Mouse (Mus musculus): ENCODE measurements around the gene Fpgs. TPM values are rescaled to one million over a fixed set of nuclear protein-coding genes. Genes with fewer than 3 reads are reported as not detected.

Fpgs gene
- polyA plus RNA-seq, 1 experiment from 2014 or later, result 16.6 TPM

GRCm38 (mm10) chr2:32722581-32722980 lies 18.6 kb upstream of the Fpgs start:
- no peak overlapping the region for H3K4me3 ChIP-seq (replicated peaks)
- H3K4me2 ChIP-seq (replicated peaks), result no peak overlapping the region
- whole genome bisulfite sequencing, result 80% methylated on average over 3 of the region's 3 CpGs
- H3K27me3 ChIP-seq, result no peaks in the 10 kb centered on the region
- no peak overlapping the region for H3K27ac ChIP-seq
- ATAC-seq, result no peak
- no peak overlapping the region for H3K9ac ChIP-seq (replicated peaks)
- H3K4me1 ChIP-seq (replicated peaks), result peaks cover 11% of the 10 kb centered on the region
- no peaks in the 10 kb centered on the region for H3K36me3 ChIP-seq
- H3K9me3 ChIP-seq, result no peaks in the 10 kb centered on the region

GRCm38 (mm10) chr2:32722046-32722445 lies 18.1 kb upstream of the Fpgs start:
- H3K4me1 ChIP-seq (replicated peaks), result peaks cover 6% of the 10 kb centered on the region
- no peak overlapping the region for H3K4me2 ChIP-seq (replicated peaks)
- no peak overlapping the region for H3K27ac ChIP-seq
- no peak for ATAC-seq
- H3K4me3 ChIP-seq (replicated peaks), result no peak overlapping the region
- 60% methylated on average over 6 of the region's 6 CpGs for WGBS
- H3K36me3 ChIP-seq, result no peaks in the 10 kb centered on the region
- H3K9ac ChIP-seq (replicated peaks), result no peak overlapping the region
- H3K27me3 ChIP-seq, result no peaks in the 10 kb centered on the region
- no peaks in the 10 kb centered on the region for H3K9me3 ChIP-seq

GRCm38 (mm10) chr2:32720681-32721229 lies 16.8 kb upstream of the Fpgs start, which contains the start of gene Sh2d3c:
Gene Sh2d3c, plus strand, starts transcription at chr2:32721055.
- Histone ChIP-seq H3K4me1 (replicated peaks) (peaks cover 4% of the 10 kb centered on the region), H3K9ac (replicated peaks) (peak within 1 kb of the TSS; percentile 36; the same call in 1 of the 2 replicates), H3K4me2 (replicated peaks) (no peak within 1 kb of the TSS), H3K27me3 (no peaks in the 10 kb centered on the region), H3K36me3 (no peaks in the 10 kb centered on the region), H3K27ac (0 out of 2 replicates have a peak within 1 kb of the TSS, but pooled peaks have one; percentile 14), H3K9me3 (no peaks in the 10 kb centered on the region), H3K4me3 (replicated peaks) (no peak within 1 kb of the TSS)
- WGBS, result 55% methylated on average over 8 of the region's 8 CpGs
- no peak for ATAC-seq

GRCm38 (mm10) chr2:32720053-32720452 lies 16.1 kb upstream of the Fpgs start:
- H3K4me2 ChIP-seq (replicated peaks), result no peak overlapping the region
- WGBS, result 81% methylated on average over 3 of the region's 3 CpGs
- no peak overlapping the region for H3K9ac ChIP-seq (replicated peaks)
- no peak overlapping the region for H3K4me3 ChIP-seq (replicated peaks)
- no peaks in the 10 kb centered on the region for H3K36me3 ChIP-seq
- ATAC-seq, result no peak
- H3K4me1 ChIP-seq (replicated peaks), result peaks cover 4% of the 10 kb centered on the region
- H3K27me3 ChIP-seq, result no peaks in the 10 kb centered on the region
- H3K9me3 ChIP-seq, result no peaks in the 10 kb centered on the region
- no peak overlapping the region for H3K27ac ChIP-seq

- Histone ChIP-seq H3K27me3 (no peaks in the 10 kb centered on the region), H3K9ac (replicated peaks) (no peak overlapping the region), H3K4me2 (replicated peaks) (no peak overlapping the region), H3K9me3 (no peaks in the 10 kb centered on the region), H3K4me1 (replicated peaks) (peaks cover 14% of the 10 kb centered on the region), H3K36me3 (no peaks in the 10 kb centered on the region), H3K4me3 (replicated peaks) (no peak overlapping the region), H3K27ac (no peak overlapping the region)
- 38% methylated on average over 9 of the region's 9 CpGs for WGBS
- ATAC-seq, result peak; percentile 40; the same call in 1 of the 2 replicates
These were observed 14.8 kb upstream of the Fpgs start for GRCm38 (mm10) chr2:32718761-32719160.

- H3K4me2 ChIP-seq (replicated peaks), result no peak overlapping the region
- no peaks in the 10 kb centered on the region for H3K9me3 ChIP-seq
- H3K9ac ChIP-seq (replicated peaks), result 0 out of 2 replicates have a peak overlapping the region, but pooled peaks have one; percentile 2
- ATAC-seq, result no peak
- H3K27ac ChIP-seq, result no peak overlapping the region
- no peaks in the 10 kb centered on the region for H3K27me3 ChIP-seq
- H3K36me3 ChIP-seq, result peaks cover 12% of the 10 kb centered on the region
- 73% methylated on average over 4 of the region's 4 CpGs for WGBS
- H3K4me1 ChIP-seq (replicated peaks), result peaks cover 23% of the 10 kb centered on the region
- H3K4me3 ChIP-seq (replicated peaks), result no peak overlapping the region
These were observed 11.1 kb upstream of the Fpgs start for GRCm38 (mm10) chr2:32714987-32715425.

GRCm38 (mm10) chr2:32714117-32714986 lies 10.4 kb upstream of the Fpgs start:
- no peak for ATAC-seq
- peaks cover 19% of the 10 kb centered on the region for H3K36me3 ChIP-seq
- H3K4me1 ChIP-seq (replicated peaks), result peaks cover 23% of the 10 kb centered on the region
- H3K27ac ChIP-seq, result peak overlapping the region; percentile 99
- WGBS, result 67% methylated on average over 11 of the region's 11 CpGs
- H3K9ac ChIP-seq (replicated peaks), result peak overlapping the region; percentile 95
- H3K9me3 ChIP-seq, result no peaks in the 10 kb centered on the region
- H3K4me2 ChIP-seq (replicated peaks), result peak overlapping the region; percentile 100
- no peaks in the 10 kb centered on the region for H3K27me3 ChIP-seq
- peak overlapping the region; percentile 97; the same call in 1 of the 2 replicates for H3K4me3 ChIP-seq (replicated peaks)

GRCm38 (mm10) chr2:32712934-32713817 lies 9.2 kb upstream of the Fpgs start, which contains the start of gene Cdk9:
Gene Cdk9, minus strand, starts transcription at chr2:32713076.
- Histone ChIP-seq H3K4me2 (replicated peaks) (peak within 1 kb of the TSS; percentile 100), H3K4me3 (replicated peaks) (peak within 1 kb of the TSS; percentile 97), H3K4me1 (replicated peaks) (peaks cover 23% of the 10 kb centered on the region), H3K9me3 (no peaks in the 10 kb centered on the region), H3K36me3 (peaks cover 30% of the 10 kb centered on the region), H3K27ac (peak within 1 kb of the TSS; percentile 99), H3K9ac (replicated peaks) (peak within 1 kb of the TSS; percentile 95), H3K27me3 (no peaks in the 10 kb centered on the region)
- 1% methylated on average over 55 of the region's 79 CpGs for WGBS
- peak; percentile 83 for ATAC-seq

- Histone ChIP-seq H3K9me3 (no peaks in the 10 kb centered on the region), H3K27me3 (no peaks in the 10 kb centered on the region), H3K36me3 (peaks cover 36% of the 10 kb centered on the region), H3K27ac (peak overlapping the region; percentile 99), H3K4me1 (replicated peaks) (peaks cover 23% of the 10 kb centered on the region), H3K4me2 (replicated peaks) (peak overlapping the region; percentile 100), H3K9ac (replicated peaks) (peak overlapping the region; percentile 95), H3K4me3 (replicated peaks) (peak overlapping the region; percentile 97)
- WGBS, result 0% methylated on average over 38 of the region's 44 CpGs
- peak; percentile 91 for ATAC-seq
These were observed 8.6 kb upstream of the Fpgs start for GRCm38 (mm10) chr2:32712586-32712933.

- Histone ChIP-seq H3K4me2 (replicated peaks) (peak overlapping the region; percentile 100), H3K9me3 (no peaks in the 10 kb centered on the region), H3K9ac (replicated peaks) (peak overlapping the region; percentile 95), H3K36me3 (peaks cover 40% of the 10 kb centered on the region), H3K4me3 (replicated peaks) (peak overlapping the region; percentile 97), H3K4me1 (replicated peaks) (peaks cover 23% of the 10 kb centered on the region), H3K27me3 (no peaks in the 10 kb centered on the region), H3K27ac (peak overlapping the region; percentile 99)
- 0% methylated on average over 41 of the region's 41 CpGs for WGBS
- peak; percentile 51 for ATAC-seq
These were observed 8.2 kb upstream of the Fpgs start for GRCm38 (mm10) chr2:32712108-32712551.

GRCm38 (mm10) chr2:32711301-32712056 lies 7.5 kb upstream of the Fpgs start:
- 0 out of 2 replicates have a peak overlapping the region, but pooled peaks have one; percentile 99 for H3K27ac ChIP-seq

More at GRCm38 (mm10) chr2:32711301-32712056, 7.5 kb upstream of the Fpgs start:
- H3K4me3 ChIP-seq (replicated peaks), result peak overlapping the region; percentile 97
- no peaks in the 10 kb centered on the region for H3K27me3 ChIP-seq
- H3K4me2 ChIP-seq (replicated peaks), result peak overlapping the region; percentile 100
- peaks cover 47% of the 10 kb centered on the region for H3K36me3 ChIP-seq
- H3K4me1 ChIP-seq (replicated peaks), result peaks cover 23% of the 10 kb centered on the region
- no peaks in the 10 kb centered on the region for H3K9me3 ChIP-seq
- H3K9ac ChIP-seq (replicated peaks), result peak overlapping the region; percentile 95
- WGBS, result 29% methylated on average over 9 of the region's 9 CpGs
- ATAC-seq, result no peak
